Mouse (Mus musculus) embryonic facial prominence, embryonic 10.5 days (tissue): ENCODE measurements around the gene Phtf2. TPM values are rescaled to one million over a fixed set of nuclear protein-coding genes. Genes with fewer than 3 reads are reported as not detected.

Source experiments
- polyA plus RNA-seq: library from polyadenylated mRNA; unstranded; fragments of >200 nt; fragmentation: Nextera tagmentation; extraction: Ambion mirVana; gene quantifications from 2 replicates; pipeline ENCODE4 v1.2.1, GENCODE M21; 2016

The Phtf2 gene
- polyA plus RNA-seq, 1 experiment from 2014 or later: 20.2 TPM

Other genes with a start within 250 kb of the Phtf2 start
- 49.5 and 51.2 TPM in 2 replicates for gene Tmem60, start 67 bp upstream of the Phtf2 start, polyA plus RNA-seq
- gene Rsbn1l, start 74.3 kb upstream of the Phtf2 start, polyA plus RNA-seq: 4.7 and 5.0 TPM in 2 replicates
- gene Ptpn12, start 173.8 kb upstream of the Phtf2 start, polyA plus RNA-seq: 22.6 and 25.6 TPM in 2 replicates